ENCODE assay signal across 9 mouse cellular contexts in genomic region chr4:82622321-82622836, GRCm38 (mm10).
DNase-seq lines count a peak whose midpoint lies in the region; ATAC-seq and TF ChIP-seq lines count a peak whose summit lies in the region.
"Had no signal": no experiment of that assay in that cellular context is flagged by ENCODE, and none has a peak within 500 bp of the region (broad histone marks: within the 10 kb centered on the region; RNA-seq: fewer than 3 reads in every experiment).

No protein-coding gene starts in this region.

- H3K9me3 ChIP-seq in CH12.LX (replicated peaks; ENCODE audit: low read length) = no peaks in the 10 kb centered on the region
- H3K9me3 ChIP-seq in forebrain, embryonic 10.5 days = no peaks in the 10 kb centered on the region
- H3K9me3 ChIP-seq in lung, embryonic 14.5 days (ENCODE audit: low read depth, low read length) = no peaks in the 10 kb centered on the region

- H3K9ac ChIP-seq in CH12.LX (ENCODE audit: insufficient read depth, low read depth) = no peak overlapping the region
- H3K9ac ChIP-seq in lung, embryonic 14.5 days = no peak overlapping the region

- in situ Hi-C loops in CH12.LX (cut with MboI; ENCODE audit: low pct_ligation_motif_present, low pct_unique_long_range_greater_than_20kb, low sequenced_read_pairs) = no loop called here

- no peak overlapping the region for H3K4me3 ChIP-seq in CH12.LX (replicated peaks in 1 of 3; ENCODE audit: low read depth in 2 of 3, low read length in 2 of 3, poor library complexity in 1 of 3)
- H3K4me3 ChIP-seq in forebrain, embryonic 10.5 days = no peak overlapping the region
- H3K4me3 ChIP-seq in layer of hippocampus, adult 2 months = no peak overlapping the region
- no peak overlapping the region for H3K4me3 ChIP-seq in lung, embryonic 14.5 days (ENCODE audit: low read depth, low read length)

- peak overlapping the region; percentile 27 for H3K4me2 ChIP-seq in CH12.LX (ENCODE audit: insufficient read depth, low read depth, poor library complexity, severe bottlenecking)
- peak overlapping the region; percentile 46 for H3K4me2 ChIP-seq in lung, embryonic 14.5 days

- 44% methylated on average over 3 of the region's 3 CpGs for WGBS in forebrain, embryonic 10.5 days
- WGBS in lung, embryonic 14.5 days = 2% methylated on average over 3 of the region's 3 CpGs

- no peaks in the 10 kb centered on the region for H3K79me2 ChIP-seq in CH12.LX (replicated peaks; ENCODE audit: control insufficient read depth, extremely low read depth, insufficient read depth, poor library complexity, severe bottlenecking)

- TF ChIP-seq POLR2A in CH12.LX (IDR thresholded peaks at IDR 0.05; ENCODE audit: low read depth, low read length) = no peak

- H3K27ac ChIP-seq in CH12.LX (ENCODE audit: insufficient read depth, low read depth) = no peak overlapping the region
- peak overlapping the region; percentile 61 for H3K27ac ChIP-seq in forebrain, embryonic 10.5 days
- peak overlapping the region; percentile 71; the same call in 1 of the 2 replicates for H3K27ac ChIP-seq in layer of hippocampus, adult 2 months
- H3K27ac ChIP-seq in lung, embryonic 14.5 days (ENCODE audit: low read depth) = peak overlapping the region; percentile 84
- H3K27ac ChIP-seq: macrophage had no signal

- H3K4me1 ChIP-seq in CH12.LX (ENCODE audit: control insufficient read depth in 1 of 2, insufficient read depth in 2 of 2) = peaks cover 4 to 6% of the 10 kb centered on the region in 2 experiments; a peak in 3 of 4 replicates
- peaks cover 20% of the 10 kb centered on the region for H3K4me1 ChIP-seq in forebrain, embryonic 10.5 days
- peaks cover 19% of the 10 kb centered on the region for H3K4me1 ChIP-seq in lung, embryonic 14.5 days (ENCODE audit: insufficient read depth)

- peak; percentile 78 for ATAC-seq in lung, embryonic 14.5 days (ENCODE audit: insufficient read depth)

- no peak for DNase-seq in CH12.LX (ENCODE audit: extremely low read depth)
- DNase-seq in adrenal gland, adult 2 months = peak; percentile 79
- DNase-seq in forebrain, embryonic 10.5 days (ENCODE audit: extremely low spot score, low spot score) = no peak
- peak; percentile 83 for DNase-seq in heart, postnatal 4 days
- peak; percentile 81 to 83 for DNase-seq in layer of hippocampus, adult 2 months (ENCODE audit: low spot score in 2 of 2)
- peak; percentile 93 for DNase-seq in lung, embryonic 14.5 days
- DNase-seq in right cerebral cortex, postnatal 10 days (ENCODE audit: low spot score in 2 of 2) = peak; percentile 89
- DNase-seq in gastrocnemius, adult 18-20 months (ENCODE audit: low spot score) = no peak

- no peak for TF ChIP-seq RAD21 in CH12.LX (IDR thresholded peaks at IDR 0.05; ENCODE audit: low read depth, low read length)

- no peaks in the 10 kb centered on the region for H3K36me3 ChIP-seq in CH12.LX (replicated peaks in 1 of 2; ENCODE audit: control insufficient read depth in 1 of 2, insufficient read depth in 1 of 2, low read length in 1 of 2)
- H3K36me3 ChIP-seq in forebrain, embryonic 10.5 days (replicated peaks) = no peaks in the 10 kb centered on the region
- H3K36me3 ChIP-seq in lung, embryonic 14.5 days (ENCODE audit: insufficient read depth) = no peaks in the 10 kb centered on the region

- dilution Hi-C loops in CH12.LX (cut with MboI; ENCODE audit: extremely low pct_ligation_motif_present, extremely low pct_unique_long_range_greater_than_20kb, low sequenced_read_pairs) = no loop called here

- TF ChIP-seq EP300 in CH12.LX (IDR thresholded peaks at IDR 0.05; ENCODE audit: low read length) = no peak

- H3K27me3 ChIP-seq in CH12.LX (replicated peaks) = no peaks in the 10 kb centered on the region
- no peaks in the 10 kb centered on the region for H3K27me3 ChIP-seq in forebrain, embryonic 10.5 days (ENCODE audit: poor library complexity, severe bottlenecking)
- no peaks in the 10 kb centered on the region for H3K27me3 ChIP-seq in lung, embryonic 14.5 days (ENCODE audit: insufficient read depth, low read length)

- TF ChIP-seq CTCF in CH12.LX (conservative IDR thresholded peaks at IDR 0.05 in 1 of 2, IDR thresholded peaks at IDR 0.05 in 1 of 2; ENCODE audit: low read depth in 2 of 2, low read length in 2 of 2) = no peak
- no peak for TF ChIP-seq CTCF in layer of hippocampus, adult 2 months (conservative IDR thresholded peaks at IDR 0.05)
- TF ChIP-seq CTCF in lung, embryonic 14.5 days (IDR thresholded peaks at IDR 0.05; ENCODE audit: low read depth) = no peak

TF ChIP-seq in CH12.LX, 34 proteins besides CTCF, POLR2A, EP300 and RAD21:
- TF ChIP-seq MXI1 (IDR thresholded peaks at IDR 0.05; ENCODE audit: low read depth, low read length) = no peak
- peak; percentile 63 for TF ChIP-seq ZNF384 (IDR thresholded peaks at IDR 0.05; ENCODE audit: low read depth, low read length)
- no peak for TF ChIP-seq RCOR1 (conservative IDR thresholded peaks at IDR 0.05; ENCODE audit: low read depth, low read length)
- TF ChIP-seq SIN3A (IDR thresholded peaks at IDR 0.05; ENCODE audit: low read length) = no peak
- TF ChIP-seq MEF2A (IDR thresholded peaks at IDR 0.05; ENCODE audit: borderline replicate concordance, low read depth, low read length) = no peak
- TF ChIP-seq USF1 (IDR thresholded peaks at IDR 0.05; ENCODE audit: low read depth, low read length) = no peak
- TF ChIP-seq ELF1 (IDR thresholded peaks at IDR 0.05; ENCODE audit: low read depth, low read length) = no peak
- no peak for TF ChIP-seq GABPA (IDR thresholded peaks at IDR 0.05; ENCODE audit: insufficient replicate concordance, low read depth, low read length)

Comparison
In these comparisons a context has a peak if more than half of its experiments do, and no peak if none do; other contexts are left out.
1. DNase-seq: peak in adrenal gland, adult 2 months (single experiment), heart, postnatal 4 days (single experiment), layer of hippocampus, adult 2 months (2 of 2), lung, embryonic 14.5 days (single experiment) and right cerebral cortex, postnatal 10 days (2 of 2); none in CH12.LX (single experiment), forebrain, embryonic 10.5 days (single experiment) and gastrocnemius, adult 18-20 months (single experiment).